Mouse (Mus musculus): ENCODE results near the gene Ldb1. TPM values are rescaled to one million over a fixed set of nuclear protein-coding genes. Genes with fewer than 3 reads are reported as not detected.

Gene Ldb1
- polyA plus RNA-seq, 2 experiments from 2014 or later = 43.6 to 47.2 TPM

Other genes with a start within 250 kb of the Ldb1 start
- gene Kcnip2, start 229.2 kb downstream of the Ldb1 start, polyA plus RNA-seq (2017; shearing (Covaris generic)) = 10 to 100 TPM; 17.3 to 17.4 TPM
- 10 to 100 TPM in 1 of 2 experiments, 1 to 10 TPM in 1; 9.1 to 12.8 TPM for gene Armh3, start 46.7 kb downstream of the Ldb1 start, polyA plus RNA-seq (2017; shearing (Covaris generic))
- gene Hps6, start 41.7 kb downstream of the Ldb1 start, polyA plus RNA-seq (2017; shearing (Covaris generic)) = 1 to 10 TPM; 2.6 to 4.7 TPM
- 10 to 100 TPM; 20.3 to 20.4 TPM for gene Pprc1, start 328 bp downstream of the Ldb1 start, polyA plus RNA-seq (2017; shearing (Covaris generic))
- gene Nolc1, start 30.6 kb upstream of the Ldb1 start, polyA plus RNA-seq (2017; shearing (Covaris generic)) = 10 to 100 TPM; 67.5 to 86.6 TPM
- not detected for gene Elovl3, start 86.7 kb upstream of the Ldb1 start, polyA plus RNA-seq (2017; shearing (Covaris generic))
- not detected for gene Pitx3, start 103.1 kb upstream of the Ldb1 start, polyA plus RNA-seq (2017; shearing (Covaris generic))
- 10 to 100 TPM; 23.8 to 33.5 TPM for gene Gbf1, start 107.3 kb upstream of the Ldb1 start, polyA plus RNA-seq (2017; shearing (Covaris generic))

Measured in CD4-positive, CD25-positive, alpha-beta regulatory T cell, adult 4 months (primary cell).